Mouse (Mus musculus): ENCODE results near the gene Utp11.
"Not testable (repeated sequence)": the region's sequence is repeated elsewhere in the genome, so short reads cannot be mapped to it uniquely, and the experiment has no call there.

Gene Utp11

DNA sequence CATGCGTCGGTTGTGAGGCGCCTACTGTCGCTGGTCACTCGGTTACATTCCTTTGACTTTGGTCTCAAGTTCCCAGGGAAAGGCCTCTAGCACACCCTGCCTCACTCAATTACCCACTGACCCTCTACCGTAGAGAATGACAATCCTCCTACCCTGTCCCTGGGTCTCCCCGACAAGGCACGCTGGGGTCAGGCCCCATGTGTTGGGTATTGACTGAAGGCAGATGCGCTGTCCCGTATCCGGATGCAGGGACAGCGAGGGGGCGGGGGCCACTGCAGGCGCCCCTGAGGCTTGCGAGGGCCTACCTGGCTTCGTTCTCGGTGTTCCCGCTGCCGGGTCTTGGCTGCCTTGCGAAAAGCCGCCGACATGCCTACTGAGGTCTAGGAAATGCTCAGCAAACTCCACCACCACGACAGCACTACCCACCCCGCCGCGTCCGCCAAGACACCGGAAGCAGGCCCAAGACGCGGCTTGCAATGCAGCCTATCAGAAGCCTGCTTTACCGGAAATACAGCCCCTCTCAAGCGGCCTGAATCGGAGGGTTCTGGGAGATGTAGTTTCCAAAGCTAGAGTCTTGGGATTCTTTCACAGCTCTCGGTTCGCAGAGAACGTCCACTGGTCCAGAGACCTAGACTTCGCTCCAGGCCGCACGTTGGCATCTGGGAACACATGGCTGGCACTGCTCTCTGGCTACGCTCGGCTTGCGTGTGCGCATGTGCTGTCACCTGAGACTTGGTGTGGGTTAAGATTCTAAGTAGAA lies at the start of gene Utp11:
TSS of gene Utp11 (minus strand) at position 466 of the 760 bp plus-strand sequence.
- DNase-seq (ENCODE audit: extremely low spot score, low spot score): peak; percentile 83

DNA sequence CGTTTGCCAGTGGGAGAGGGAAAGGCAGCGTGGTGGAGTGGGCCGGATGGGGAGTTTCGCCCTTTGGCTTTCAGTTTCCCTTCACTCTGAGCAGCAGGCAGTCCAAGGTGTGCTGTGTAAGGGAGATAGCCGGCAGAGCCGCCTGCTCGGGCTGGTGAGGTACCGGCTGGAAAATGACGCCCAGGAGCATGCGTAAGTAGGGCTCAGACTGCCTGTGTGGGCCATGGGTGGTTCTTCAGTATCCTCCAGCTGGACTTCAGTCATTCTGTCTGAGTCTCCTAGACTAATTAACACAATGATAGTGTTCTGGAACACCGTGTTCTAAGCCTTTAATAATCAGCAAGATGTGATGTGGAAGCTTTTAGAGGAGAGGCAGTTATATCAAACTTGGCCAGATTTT lies 49.4 kb upstream of the Utp11 start:
- no peak for DNase-seq (ENCODE audit: extremely low spot score, low spot score)

DNA sequence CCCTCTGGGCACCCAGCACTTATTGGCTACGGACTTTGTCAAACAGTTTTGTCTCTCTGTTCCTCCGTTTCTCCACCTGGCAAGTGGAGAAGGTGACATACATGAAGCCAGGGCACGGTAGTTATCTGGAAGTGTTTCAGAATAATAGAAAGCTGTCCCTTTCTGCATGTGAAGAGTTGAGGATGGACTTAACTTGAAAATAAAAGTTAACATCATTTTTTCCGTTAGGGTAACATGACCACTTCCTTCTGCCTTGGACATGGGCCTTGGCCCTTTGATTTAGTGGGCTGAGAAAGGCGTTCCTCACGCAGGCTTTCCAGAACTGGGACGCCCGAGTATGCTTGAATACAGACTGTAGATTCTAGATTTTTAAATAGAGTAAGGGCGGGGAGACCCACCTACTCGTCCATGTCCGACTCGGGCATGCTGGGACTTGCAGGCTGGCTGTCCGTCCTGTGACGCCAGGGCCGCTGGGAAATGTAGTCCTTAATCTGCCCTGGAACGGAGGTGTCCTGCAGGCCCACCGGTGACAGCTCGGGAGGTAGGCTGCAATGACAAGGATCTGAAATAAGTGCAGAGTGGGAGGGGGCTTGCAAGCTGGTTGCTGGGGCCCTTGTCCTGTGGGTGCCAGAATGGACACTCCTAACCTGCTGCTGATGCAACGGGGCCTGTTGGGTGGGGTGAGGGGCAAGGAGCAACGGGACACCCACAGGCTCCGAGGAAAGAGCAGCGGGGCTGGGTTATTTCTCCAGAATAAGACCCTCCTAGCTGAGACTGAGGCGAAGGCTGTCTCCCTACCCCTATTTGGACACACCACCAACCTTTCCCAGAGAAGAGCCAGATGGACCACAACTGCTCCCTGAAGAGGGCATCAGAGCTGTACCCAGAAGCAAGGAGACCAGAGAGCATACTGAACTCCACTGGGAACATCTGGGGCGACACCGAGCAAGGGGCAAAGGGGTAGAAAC lies 48.3 kb upstream of the Utp11 start, which contains the start of gene Inpp5b:
TSS of gene Inpp5b (plus strand) at position 475 of the 968 bp plus-strand sequence.
- DNase-seq (ENCODE audit: extremely low spot score, low spot score): peak; percentile 73

DNA sequence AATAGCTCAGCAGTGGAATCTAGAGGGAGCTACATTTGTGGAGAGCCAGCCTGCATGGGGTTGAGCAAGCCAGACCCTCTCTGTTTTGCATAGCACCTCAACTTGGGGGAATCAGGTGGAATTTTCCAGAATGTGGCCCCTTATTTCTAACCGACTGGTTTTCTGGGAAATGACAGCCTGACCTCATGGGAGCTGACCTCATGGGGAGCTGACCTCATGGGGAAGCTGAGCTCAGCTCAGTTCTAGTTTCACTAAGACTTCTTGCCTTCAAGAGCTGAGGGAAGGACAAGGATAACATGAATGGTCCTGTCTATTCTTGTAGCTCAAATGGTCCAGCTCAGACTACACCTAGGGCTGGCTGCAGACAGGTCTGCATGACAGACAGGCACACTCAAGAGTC lies 45.4 kb upstream of the Utp11 start:
- no peak for DNase-seq (ENCODE audit: extremely low spot score, low spot score)

DNA sequence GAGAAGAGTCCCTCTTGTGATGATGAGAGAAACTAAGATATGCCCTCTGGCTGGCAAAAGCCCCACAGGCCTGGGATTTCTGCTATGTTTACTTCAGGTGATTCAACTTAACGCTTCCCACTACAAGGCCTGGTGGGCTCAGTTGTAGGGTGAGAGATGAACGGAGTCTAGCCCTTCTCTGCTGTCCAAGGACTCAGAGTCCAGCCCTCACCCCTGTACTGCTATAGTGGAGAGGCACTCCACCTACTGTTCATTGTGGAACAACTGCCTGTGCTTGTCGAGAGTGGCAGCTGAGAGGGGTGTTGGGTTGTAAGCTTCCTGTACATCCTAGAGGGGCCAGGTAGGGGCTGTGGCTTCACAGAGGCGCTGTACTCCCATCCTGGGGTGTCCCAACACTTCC lies 44.6 kb upstream of the Utp11 start:
- DNase-seq (ENCODE audit: extremely low spot score, low spot score): no peak

DNA sequence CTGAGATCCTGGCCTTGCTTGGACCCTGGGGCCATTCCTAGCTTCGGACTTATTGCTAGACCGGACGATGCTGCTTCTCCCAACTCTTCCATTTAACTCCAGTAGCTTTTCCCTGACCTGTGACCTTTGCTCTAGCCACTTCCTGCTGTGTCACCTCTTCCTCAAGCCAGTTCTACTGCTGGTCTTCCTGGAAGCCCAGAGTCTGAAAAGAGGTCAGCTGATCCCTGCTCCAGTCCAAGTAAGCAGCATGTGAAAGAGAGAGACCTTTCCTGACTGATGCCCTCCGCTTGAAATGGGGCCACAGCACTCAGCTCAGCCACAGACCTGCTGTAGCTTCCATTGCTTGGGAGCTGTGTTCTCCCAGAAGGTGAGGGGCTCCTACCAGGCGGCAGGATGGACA lies 44.1 kb upstream of the Utp11 start:
- DNase-seq (ENCODE audit: extremely low spot score, low spot score): no peak

DNA sequence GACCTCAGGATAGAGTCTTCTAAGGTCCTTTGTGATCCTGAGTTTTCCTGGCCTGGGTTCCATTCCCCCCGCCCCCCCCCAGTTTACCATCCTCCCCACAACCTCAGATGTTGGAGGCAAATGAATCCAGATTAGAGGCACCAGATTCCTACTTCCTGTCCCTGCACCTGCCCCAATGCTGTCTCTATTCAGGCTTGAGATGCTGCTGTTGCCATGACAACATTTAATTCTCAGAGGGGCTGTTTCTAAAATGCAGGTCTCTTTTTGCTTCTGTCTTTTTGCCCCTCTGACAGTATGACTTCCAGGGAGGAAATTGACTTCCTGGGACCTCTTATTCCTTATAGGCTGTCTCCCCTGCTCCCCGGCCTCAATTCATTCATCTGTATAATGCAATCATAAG lies 43.6 kb upstream of the Utp11 start:
- DNase-seq (ENCODE audit: extremely low spot score, low spot score): no peak

DNA sequence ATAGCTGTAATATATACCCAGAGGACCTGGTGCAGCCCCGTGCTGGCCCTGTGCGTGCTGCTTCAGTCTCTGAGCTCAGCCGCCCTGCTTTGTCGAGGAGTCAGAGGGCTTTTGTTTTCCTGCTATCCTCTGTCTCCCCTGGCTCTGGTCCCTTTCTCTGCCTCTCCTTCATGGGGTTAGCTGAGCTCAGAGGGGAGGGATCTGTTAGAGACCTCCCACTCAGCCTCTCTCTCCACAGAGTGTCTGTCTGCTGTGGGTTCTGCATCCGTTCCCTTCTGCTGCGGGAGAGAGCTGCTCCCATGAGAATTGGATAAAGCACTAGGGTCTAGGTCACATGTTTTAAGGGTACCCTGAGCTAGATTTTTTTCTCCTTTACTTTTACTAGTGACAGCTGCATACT lies 32.7 kb upstream of the Utp11 start:
- no peak for DNase-seq (ENCODE audit: extremely low spot score, low spot score)

DNA sequence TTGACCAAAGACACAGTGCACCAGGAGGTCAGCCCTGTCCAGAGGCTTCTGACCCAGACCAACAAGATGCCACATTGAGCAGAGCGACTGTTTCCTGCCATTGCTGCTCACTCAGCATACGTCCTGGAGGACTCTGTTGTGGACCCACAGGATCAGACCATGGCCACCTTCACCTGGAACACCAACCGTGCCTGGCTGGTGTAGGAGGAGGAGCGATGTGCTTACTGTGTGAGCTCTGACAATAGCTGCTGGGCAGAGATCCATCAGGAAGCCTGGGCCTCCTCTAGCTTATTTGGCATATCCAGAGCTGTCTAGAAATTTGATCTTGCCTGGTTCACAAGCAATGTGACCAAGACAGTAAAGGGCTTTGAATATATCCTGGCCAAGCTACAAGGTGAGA lies 25.7 kb upstream of the Utp11 start:
- DNase-seq (ENCODE audit: extremely low spot score, low spot score): no peak

DNA sequence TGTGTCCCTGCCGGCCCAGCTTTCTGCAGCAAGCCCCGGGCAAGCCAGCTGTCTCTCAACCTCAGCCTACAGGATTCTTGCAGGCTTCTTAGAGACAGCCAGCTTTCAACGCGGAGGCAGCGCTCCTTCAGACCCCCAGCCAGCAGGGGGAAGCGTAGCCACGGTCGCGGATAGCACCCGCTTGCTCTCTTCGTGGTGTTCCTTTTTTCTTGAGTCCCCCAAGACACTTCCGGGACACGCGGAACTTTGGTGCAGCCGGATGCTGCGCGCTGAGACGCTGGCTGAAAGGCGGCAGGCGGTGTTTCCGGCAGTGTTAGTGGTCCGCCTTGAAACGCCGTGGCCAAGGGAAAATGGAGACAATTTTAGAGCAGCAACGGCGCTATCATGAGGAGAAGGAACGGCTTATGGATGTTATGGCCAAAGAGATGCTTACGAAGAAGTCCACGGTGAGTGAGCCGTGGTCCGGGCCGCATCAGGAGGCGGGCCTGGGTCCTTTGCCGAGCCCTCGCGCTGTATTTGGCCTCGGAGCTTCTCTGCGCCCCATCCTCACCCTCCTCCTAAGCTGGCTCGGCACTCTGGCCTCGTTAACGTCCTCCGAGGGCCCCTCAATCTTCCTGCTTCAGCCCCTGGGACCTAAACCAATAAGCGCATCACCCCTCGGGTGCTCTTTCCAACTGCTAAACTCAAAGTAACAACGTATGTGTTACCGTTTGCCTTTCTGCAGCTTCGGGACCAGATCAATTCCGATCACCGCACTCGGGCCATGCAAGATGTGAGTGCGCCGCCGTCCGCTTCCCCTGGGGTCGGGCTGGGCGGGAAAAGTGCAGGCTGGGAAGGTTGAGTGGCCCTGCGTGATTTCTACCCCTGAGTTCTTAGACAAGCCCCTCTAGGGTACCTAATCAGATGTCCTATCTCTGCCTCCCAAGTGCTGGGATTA lies 21.4 kb upstream of the Utp11 start, which contains the start of gene Sf3a3:
TSS of gene Sf3a3 (plus strand) at position 232 of the 937 bp plus-strand sequence.
- peak; percentile 96 for DNase-seq (ENCODE audit: extremely low spot score, low spot score)

DNA sequence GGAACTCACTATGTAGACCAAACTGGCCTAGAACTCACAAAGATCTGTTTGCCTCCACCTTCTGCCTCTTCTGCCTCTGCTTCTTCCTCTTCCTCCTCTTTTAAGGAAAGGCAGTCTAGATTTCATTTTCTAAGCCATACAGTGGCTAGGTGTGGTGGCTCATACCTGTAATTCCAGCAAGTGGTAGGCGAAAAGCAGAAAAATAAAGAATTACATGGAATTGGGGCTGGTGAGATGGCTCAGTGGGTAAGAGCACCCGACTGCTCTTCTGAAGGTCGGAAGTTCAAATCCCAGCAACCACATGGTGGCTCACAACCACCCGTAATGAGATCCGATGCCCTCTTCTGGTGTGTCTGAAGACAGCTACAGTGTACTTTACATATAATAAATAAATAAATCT lies 20.4 kb upstream of the Utp11 start:
- DNase-seq (ENCODE audit: extremely low spot score, low spot score): not testable (repeated sequence)

DNA sequence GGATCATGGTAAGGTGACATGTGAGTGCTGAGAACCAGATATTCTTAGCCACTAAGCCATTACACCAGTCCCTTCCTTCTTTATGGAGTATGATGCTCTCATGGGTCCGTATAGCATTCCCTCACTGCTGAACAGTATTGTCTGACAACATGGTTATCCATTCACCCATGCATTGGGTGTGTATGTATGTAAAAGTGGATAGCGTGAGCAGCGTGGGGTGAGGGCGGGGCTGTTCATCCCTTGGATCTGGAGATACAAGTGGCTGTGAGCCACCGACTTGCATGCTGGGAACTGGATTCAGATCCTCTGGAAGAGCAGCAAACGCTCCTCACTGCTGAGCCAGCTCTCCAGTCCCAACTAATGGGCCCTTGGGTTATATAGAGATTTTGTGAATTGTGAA lies 19.2 kb upstream of the Utp11 start:
- no peak for DNase-seq (ENCODE audit: extremely low spot score, low spot score)

DNA sequence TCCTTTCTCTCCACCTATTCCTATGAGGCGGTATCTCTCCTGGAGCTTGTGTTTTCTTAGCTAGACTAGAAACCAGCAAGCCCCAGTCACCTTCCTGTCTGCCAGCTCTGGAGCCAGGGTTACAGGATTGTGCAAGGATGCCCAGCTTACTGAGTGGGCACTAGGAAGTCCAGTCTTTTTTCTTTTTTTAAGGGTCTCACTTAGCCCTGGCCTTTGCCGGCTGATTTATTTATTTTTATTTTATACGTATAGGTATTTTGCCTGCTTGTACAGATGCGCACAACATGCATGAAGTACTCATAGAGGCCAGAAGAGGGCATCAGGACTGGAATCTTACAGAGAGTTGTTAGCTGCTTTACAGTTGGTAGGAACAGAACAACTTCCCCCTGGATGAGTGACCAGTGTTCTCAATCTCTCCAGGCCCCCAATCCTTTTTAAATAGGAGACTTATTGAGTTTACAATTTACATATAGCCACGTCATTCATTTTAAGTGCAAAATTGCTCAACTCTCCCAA lies 17.4 kb upstream of the Utp11 start:
- peak; percentile 49 for DNase-seq (ENCODE audit: extremely low spot score, low spot score)

DNA sequence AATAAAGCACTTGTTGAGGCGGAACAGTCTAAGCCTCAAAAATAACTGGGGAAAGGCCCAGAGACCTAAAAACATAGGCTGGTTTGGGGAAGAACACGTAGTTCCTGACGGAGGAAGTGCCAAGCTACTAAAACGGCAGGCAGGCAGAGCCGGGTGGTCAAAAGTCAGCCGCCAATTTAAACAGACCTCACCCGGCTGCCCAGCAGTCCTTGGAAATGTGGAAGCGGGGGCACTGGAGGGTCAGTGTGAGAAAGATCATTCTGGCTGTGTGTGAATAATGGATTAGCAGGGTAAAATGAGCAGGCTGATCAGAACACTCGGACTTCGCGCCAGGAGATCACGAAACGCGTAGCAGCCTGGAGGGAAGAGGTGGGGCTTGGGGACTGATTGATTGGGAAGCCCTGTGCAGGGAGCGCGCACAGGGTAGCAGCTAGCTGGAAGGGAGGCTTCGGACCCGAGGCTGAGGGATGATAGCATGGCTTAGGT lies 16.6 kb upstream of the Utp11 start:
- peak; percentile 63 for DNase-seq (ENCODE audit: extremely low spot score, low spot score)

DNA sequence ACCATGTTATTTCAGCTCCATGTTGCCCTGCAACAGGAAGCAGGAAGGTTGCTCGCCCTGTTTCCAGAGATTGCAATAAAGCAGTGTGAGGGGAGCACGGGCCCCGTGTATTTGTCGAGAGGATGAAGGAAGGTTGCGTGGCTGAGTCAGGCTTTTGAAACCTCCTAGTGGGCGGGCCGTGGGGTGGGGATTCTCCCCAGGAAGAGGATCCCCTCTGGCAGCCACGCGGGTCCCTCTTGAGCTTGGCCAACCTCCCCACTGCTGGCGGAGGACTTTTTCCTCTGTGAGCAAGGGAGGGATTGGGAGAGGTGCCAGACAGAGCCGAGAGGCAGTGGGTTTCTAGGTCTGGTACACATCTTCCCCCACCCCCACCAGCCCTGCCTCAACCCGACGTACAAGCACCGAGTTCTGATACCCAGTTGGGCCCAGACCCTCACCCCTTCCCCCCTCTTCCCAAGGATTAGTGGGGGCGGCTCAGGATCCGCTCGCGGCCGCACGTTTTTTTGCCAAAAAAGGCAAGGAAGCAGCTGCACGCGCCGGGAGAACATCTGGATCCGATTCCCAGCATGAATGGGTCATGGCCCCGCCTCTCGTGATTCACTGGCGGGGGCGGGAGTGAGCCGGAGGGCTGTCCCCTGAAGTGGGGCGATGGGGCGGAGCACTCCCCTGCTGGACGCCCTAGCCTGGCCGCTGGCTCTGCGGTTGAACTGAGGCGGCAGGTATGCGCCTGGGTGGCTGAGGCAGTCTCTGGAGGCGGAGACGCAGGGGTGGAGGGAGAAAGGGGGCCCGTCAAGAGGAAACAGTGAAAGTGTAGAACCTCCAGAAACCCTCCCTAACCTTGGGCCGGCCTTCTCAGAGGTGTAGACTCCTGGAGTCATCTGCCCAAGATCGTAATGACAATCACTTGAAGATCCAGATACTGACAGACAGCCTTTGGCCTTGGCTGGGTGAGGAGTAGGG lies 15.4 kb upstream of the Utp11 start:
- peak; percentile 91 for DNase-seq (ENCODE audit: extremely low spot score, low spot score)

DNA sequence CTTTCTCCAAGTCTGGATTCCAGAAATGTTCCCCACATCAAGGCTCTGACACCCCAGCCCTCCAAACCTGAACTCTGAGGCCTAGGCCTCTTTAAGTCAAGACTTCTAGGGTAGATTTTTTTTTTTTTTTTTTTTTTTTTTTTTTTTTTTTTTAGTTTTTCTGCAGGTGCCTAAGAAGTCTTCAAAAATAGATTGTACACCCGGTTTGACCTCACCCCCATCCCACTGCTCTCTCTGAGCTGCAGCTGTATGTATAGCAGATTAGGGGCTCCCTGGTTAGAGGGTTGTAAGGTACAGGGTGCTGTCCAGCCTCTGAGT lies 14.8 kb upstream of the Utp11 start:
- DNase-seq (ENCODE audit: extremely low spot score, low spot score): not testable (repeated sequence)

DNA sequence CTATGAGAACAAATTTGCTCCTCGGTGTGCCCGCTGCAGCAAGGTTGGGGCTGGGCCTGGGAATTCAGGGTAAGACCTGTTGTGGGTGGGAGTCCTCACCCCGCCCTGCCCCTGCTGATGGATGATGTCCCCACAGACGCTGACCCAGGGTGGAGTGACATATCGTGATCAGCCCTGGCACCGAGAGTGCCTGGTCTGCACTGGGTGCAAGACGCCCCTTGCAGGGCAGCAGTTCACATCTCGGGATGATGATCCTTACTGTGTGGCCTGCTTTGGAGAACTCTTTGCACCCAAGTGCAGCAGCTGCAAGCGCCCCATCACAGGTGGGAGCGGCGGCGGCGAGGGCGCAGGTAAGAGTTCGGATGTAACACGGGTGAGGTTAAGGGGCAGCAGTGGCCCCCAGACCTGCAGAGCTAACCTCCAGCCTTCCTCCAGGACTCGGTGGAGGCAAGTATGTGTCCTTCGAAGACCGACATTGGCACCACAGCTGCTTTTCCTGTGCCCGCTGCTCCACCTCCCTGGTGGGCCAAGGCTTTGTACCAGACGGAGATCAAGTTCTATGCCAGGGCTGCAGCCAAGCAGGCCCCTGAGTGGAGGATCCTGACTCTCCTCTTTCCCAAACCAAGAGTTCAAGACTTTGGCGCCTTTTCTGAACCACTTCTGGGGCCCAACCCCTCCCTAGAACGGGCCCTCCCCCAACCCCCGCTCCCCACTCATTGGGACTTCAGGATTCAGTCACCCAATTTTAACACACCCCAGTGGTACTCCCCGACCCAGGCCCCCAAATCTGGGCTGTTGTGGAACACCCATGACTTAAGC lies 14.2 kb upstream of the Utp11 start:
- DNase-seq (ENCODE audit: extremely low spot score, low spot score): not testable (repeated sequence)

DNA sequence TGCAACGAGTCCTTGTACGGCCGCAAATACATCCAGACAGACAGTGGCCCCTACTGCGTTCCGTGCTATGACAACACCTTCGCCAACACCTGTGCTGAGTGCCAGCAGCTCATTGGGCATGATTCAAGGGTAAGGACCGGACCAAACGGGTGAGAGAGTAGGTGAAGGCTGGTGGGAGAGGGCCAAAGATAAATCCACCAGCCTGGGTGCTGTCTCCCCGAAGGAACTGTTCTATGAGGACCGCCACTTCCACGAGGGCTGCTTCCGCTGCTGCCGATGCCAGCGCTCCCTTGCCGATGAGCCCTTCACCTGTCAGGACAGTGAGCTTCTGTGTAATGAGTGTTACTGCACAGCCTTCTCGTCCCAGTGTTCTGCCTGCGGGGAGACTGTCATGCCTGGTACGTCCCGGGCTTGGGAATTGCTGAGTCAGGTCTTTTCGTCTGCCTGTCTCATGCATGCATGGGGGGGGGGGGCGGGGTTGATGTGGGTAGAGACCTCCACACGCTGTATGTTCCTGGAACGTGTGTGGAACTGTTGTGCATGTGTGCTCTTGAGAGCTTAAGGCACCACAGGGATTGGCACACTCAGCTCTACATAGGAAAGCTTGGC lies 12.4 kb upstream of the Utp11 start:
- no peak for DNase-seq (ENCODE audit: extremely low spot score, low spot score)

Measured in neural tube, embryonic 10.5 days (tissue).